Mouse (Mus musculus): ENCODE data around the gene Ndrg2. TPM values are rescaled to one million over a fixed set of nuclear protein-coding genes. Genes with fewer than 3 reads are reported as not detected.
"Not testable (repeated sequence)": the region's sequence is repeated elsewhere in the genome, so short reads cannot be mapped to it uniquely, and the experiment has no call there.

Gene Ndrg2
- total RNA-seq, 2 experiments from 2014 or later, result 982 to 1,030 TPM

- intact Hi-C loops (cut with DNase I), result loop anchor here (10.0 kb wide), 1 partner anchor 420 kb away; the partner anchor contains the start of gene Mettl3
- peak; percentile 90 to 95 for DNase-seq
These were observed 29.2 kb downstream of the Ndrg2 start, which contains the start of gene Mettl17 for GRCm38 (mm10) chr14:51884598-51885331. Gene Mettl17 (plus strand): TSS chr14:51884842.

DNA sequence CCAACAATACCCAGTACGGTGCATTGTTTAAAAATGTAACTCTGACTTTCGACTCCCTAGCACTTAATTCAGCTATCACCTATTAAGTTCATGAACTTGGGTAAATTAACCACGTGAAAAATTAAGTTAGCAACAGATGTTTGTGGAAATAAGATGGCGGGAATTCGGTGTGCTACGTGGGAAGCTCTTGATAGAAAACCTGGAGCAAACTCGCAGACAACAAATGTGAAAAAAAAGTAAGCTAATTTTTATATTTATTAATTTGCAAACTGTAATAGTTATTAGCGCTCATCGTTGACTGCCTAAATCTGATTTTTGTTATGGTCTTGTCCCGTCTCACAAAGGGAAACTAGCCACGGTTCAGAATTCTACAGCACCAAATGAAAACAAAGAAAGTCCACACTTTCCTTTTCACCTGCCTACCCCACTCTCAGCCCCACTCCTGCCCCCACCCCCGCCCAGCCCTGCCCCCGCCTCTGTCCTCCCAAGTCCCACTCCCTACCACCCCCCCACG, 29.9 kb downstream of the Ndrg2 start:
- intact Hi-C loops (cut with DNase I), result loop anchor here (10.0 kb wide), 1 partner anchor 421 kb away; the partner anchor contains the start of gene Mettl3
- no peak for DNase-seq

GRCm38 (mm10) chr14:51883527-51884030, 30.4 kb downstream of the Ndrg2 start:
- intact Hi-C loops (cut with DNase I), result loop anchor here (10.0 kb wide), 1 partner anchor 421 kb away; the partner anchor contains the start of gene Mettl3
- peak; percentile 60 to 75 for DNase-seq

DNA sequence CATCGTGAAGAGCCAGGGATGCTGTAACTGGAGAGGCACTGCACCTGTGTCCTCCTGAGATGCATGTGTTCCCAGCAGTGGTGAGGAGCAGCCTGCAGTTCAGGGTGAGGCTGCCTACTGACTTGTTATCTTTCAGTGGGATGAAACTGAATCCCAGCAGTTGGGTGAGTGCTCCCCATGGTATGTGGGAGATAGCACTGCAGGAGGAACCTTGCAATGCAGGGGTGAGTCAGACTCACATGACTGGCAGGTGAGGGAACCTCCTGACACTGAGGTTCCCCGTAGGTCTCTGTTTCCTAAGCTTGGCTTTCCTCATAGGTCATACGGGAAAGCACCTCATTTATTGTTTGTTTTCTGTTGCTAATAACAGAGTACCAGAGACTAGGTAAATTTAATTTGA, 36.4 kb downstream of the Ndrg2 start:
- DNase-seq, result no peak
- intact Hi-C loops (cut with DNase I), result no loop called here

GRCm38 (mm10) chr14:51871741-51872140, 42.2 kb downstream of the Ndrg2 start:
- no peak for DNase-seq
- intact Hi-C loops (cut with DNase I), result no loop called here

- intact Hi-C loops (cut with DNase I), result no loop called here
- DNase-seq, result no peak
These were observed 43.2 kb downstream of the Ndrg2 start for GRCm38 (mm10) chr14:51870756-51871155.

DNA sequence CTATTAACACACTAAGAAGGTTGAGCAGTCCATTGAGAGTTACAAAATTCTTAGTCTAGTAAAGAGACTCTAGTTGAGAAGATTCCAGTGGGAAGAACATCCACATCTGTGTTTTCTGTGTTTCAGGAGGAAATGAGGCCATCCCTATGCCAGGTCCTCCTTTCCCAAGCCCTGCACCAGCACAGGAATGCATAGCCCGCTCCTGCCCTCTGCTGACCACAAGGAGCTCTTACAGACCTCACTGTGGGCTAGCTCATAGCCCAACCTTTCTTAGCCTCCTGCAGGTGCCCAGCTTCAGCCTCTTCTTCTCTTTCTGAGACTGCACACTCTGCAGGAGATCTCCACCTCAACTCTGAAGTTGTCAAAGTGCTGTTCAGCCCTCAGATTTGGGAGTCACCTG, 50.4 kb downstream of the Ndrg2 start:
- peak in 1 of 2 experiments; percentile 11 for DNase-seq
- intact Hi-C loops (cut with DNase I), result loop anchor here (5.0 kb wide), 1 partner anchor 91 kb away; the partner anchor contains the start of gene Ang4

DNA sequence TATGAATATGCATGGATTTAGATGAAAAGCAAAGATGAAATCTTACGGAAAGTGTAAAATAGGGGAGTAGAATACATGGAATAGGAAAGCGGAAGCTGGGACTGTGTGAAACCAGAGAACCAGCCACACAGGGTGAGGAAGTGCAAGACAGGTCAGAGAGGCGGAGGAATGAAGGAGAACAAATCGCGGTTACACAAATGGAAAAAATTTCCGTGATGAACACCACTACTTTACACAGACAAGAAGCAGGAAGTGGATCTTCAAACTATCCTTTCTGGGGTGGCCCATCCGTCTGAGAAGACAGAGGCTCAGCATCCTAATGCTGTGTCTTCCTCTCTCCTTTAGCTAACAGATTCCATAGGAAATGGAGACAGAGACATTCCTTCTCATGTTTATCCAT, 58.7 kb downstream of the Ndrg2 start:
- intact Hi-C loops (cut with DNase I), result not testable (repeated sequence)

More for the DNA sequence above, 58.7 kb downstream of the Ndrg2 start:
- not testable (repeated sequence) for DNase-seq

Other genes starting within 250 kb of the Ndrg2 start
- not detected for gene Gm17079, start 218.7 kb downstream of the Ndrg2 start, total RNA-seq (2021)
- not detected for gene Gm5800, start 197.0 kb downstream of the Ndrg2 start, total RNA-seq (2021)
- not detected for gene Ang4, start 140.6 kb downstream of the Ndrg2 start, total RNA-seq (2021)
- gene AY358078, start 114.1 kb downstream of the Ndrg2 start, total RNA-seq (2021), result not detected
- gene Ear6, start 60.5 kb downstream of the Ndrg2 start, total RNA-seq (2021), result not detected
- 10 to 100 TPM; 18.6 to 30.2 TPM for gene Mettl17, start 29.3 kb downstream of the Ndrg2 start, total RNA-seq (2021)
- gene Slc39a2, start 21.3 kb downstream of the Ndrg2 start, total RNA-seq (2021), result under 1 TPM; 0.29 to 0.44 TPM
- gene Tppp2, start 4.3 kb upstream of the Ndrg2 start, total RNA-seq (2021), result not detected
- not detected for gene Rnase13, start 8.6 kb upstream of the Ndrg2 start, total RNA-seq (2021)
- gene Arhgef40, start 70.6 kb upstream of the Ndrg2 start, total RNA-seq (2021), result 10 to 100 TPM; 39.7 to 47.1 TPM
- 1 to 10 TPM; 1.5 to 1.9 TPM for gene Tmem253, start 101.5 kb upstream of the Ndrg2 start, total RNA-seq (2021)
- gene Zfp219, start 106.6 kb upstream of the Ndrg2 start, total RNA-seq (2021), result 10 to 100 TPM; 32.0 to 33.6 TPM
- not detected for gene Olfr221, start 128.3 kb upstream of the Ndrg2 start, total RNA-seq (2021)
- gene Hnrnpc, start 189.9 kb upstream of the Ndrg2 start, total RNA-seq (2021), result 100 to 1,000 TPM; 118 to 137 TPM
- gene Rpgrip1, start 196.5 kb upstream of the Ndrg2 start, total RNA-seq (2021), result under 1 TPM; 0.17 to 0.53 TPM

Measured in heart, postnatal 14 days (tissue).